Mouse (Mus musculus) c-Kit-positive CD71-positive TER-119-negative erythroid progenitor cells, embryonic 14.5 days (primary cell): Measurements from ENCODE around the gene Zc3h4.

Experiments used
- DNase-seq: peaks from one replicate; pipeline ENCODE4 v3.0.0-alpha.2; 2013; ENCODE audit warnings: low read depth

The Zc3h4 gene

DNA sequence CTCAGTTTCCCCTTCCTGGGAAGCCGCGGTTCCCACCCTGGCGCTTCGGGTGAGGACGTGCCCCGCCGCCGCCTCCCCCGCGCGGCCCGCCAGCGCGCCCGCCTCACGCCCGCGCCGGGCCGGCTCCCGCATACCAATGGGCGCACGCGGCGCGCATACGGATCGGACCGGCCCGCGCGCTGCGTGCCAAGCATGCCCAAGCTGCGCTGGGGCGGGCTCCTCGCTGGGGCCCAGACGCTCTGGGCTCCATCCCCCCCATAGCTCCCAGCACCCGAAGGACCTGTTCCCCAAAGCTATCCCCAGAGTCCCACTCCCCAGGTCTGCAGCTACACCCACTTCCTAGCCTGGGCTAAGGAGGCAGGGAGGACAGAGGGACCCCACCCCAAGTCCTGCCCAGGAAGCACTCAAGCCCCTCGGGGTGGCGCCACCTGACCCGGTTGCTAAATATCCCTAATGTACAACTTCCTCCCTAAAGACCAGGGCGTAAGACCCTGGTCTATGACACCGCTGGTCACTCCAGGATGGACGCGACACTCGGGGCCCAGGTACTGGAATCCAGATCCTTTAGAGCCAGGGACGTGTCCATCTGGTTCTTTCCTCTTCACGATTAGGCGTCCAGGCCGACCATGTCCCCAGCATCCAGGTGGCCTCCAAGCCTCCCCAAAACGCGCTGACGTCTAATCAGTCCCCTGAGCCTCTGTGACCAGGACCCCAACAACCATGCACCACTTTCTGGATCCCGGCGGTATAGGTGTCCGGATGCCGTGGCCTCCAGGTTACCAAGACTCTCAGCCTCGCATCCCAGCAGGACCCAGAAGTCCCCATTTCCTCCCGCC, 75.3 kb downstream of the Zc3h4 start:
- no peak for DNase-seq

DNA sequence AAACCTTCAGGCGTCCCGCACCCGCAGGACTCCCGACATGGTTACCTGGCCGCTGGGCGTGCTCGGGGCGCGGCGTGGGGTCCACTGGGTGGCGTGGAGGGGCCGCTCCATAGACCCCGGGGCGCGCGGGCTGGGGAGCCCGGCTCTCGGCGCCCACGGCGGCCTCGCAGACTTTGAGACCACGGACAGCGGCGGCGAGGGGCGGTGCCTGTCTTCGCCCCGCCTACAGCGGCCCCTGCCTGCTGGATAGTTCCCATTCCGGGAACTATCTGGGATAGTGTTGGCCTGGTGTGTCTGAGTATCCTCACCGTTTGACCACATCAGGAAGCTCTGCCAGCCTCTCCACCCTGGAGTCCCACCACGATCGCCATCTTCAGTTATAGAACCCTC, 75.9 kb downstream of the Zc3h4 start:
- DNase-seq: no peak

DNA sequence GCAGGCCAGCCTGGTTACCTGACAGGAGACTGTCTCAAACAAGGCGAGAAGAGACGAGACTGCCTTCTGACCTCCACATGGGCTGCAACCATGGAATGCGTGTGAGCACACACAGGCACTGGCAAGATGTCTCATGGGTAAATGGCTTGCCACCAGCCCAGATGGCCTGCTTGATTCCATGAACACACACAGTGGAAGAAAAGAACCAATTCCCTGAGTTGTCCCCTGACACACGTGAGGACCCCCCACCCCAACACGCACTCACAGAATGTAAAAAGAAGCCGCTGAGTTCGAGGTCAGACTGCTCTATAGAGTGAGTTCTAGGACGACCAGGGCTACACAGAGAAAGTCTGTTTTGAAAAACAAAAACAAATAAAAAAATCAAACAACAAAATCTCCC, 76.9 kb downstream of the Zc3h4 start, which contains the start of gene Npas1:
Gene Npas1 (minus strand): TSS at position 101 of the 400 bp plus-strand sequence.
- no peak for DNase-seq
